Mouse (Mus musculus) frontal cortex, postnatal 36 days (tissue): Measurements from ENCODE around the gene Smarcb1.
A peak's percentile ranks its signal among the peaks of the same experiment; 100 is the strongest.

ENCODE experiments used
- DNase-seq, 2 experiments: peaks; one replicate each; pipeline ENCODE4 v3.0.0; 2022; ENCODE audit warnings: low spot score in 2 of 2

Smarcb1 gene

GRCm38 (mm10) chr10:75934991-75935390 lies 13.6 kb upstream of the Smarcb1 start:
- DNase-seq = no peak

- no peak for DNase-seq
These were observed 11.5 kb upstream of the Smarcb1 start, which contains the start of gene Chchd10 for GRCm38 (mm10) chr10:75932891-75933290. Chchd10 (plus strand) TSS chr10:75933130.

GRCm38 (mm10) chr10:75932081-75932678 lies 10.8 kb upstream of the Smarcb1 start:
- DNase-seq = no peak

- no peak for DNase-seq
These were observed 9.9 kb upstream of the Smarcb1 start for GRCm38 (mm10) chr10:75931311-75931710.

- no peak for DNase-seq
These were observed 8.9 kb upstream of the Smarcb1 start for GRCm38 (mm10) chr10:75930304-75930703.

GRCm38 (mm10) chr10:75926396-75926795 lies 5.0 kb upstream of the Smarcb1 start:
- DNase-seq = no peak

- DNase-seq = no peak
These were observed 2.9 kb upstream of the Smarcb1 start for GRCm38 (mm10) chr10:75924324-75924723.

GRCm38 (mm10) chr10:75921726-75922560 lies 526 bp upstream of the Smarcb1 start:
- DNase-seq = peak in 1 of 2 experiments; percentile 46

- no peak for DNase-seq
These were observed 2.4 kb downstream of the Smarcb1 start for GRCm38 (mm10) chr10:75919026-75919425.

GRCm38 (mm10) chr10:75916840-75917239 lies 4.6 kb downstream of the Smarcb1 start:
- no peak for DNase-seq

- DNase-seq = no peak
These were observed 5.9 kb downstream of the Smarcb1 start for GRCm38 (mm10) chr10:75915557-75915956.

- DNase-seq = no peak
These were observed 8.3 kb downstream of the Smarcb1 start for GRCm38 (mm10) chr10:75913013-75913589.

- no peak for DNase-seq
These were observed 10.7 kb downstream of the Smarcb1 start for GRCm38 (mm10) chr10:75910698-75911097.

GRCm38 (mm10) chr10:75906882-75907281 lies 14.5 kb downstream of the Smarcb1 start:
- DNase-seq = no peak

- DNase-seq = no peak
These were observed 17.0 kb downstream of the Smarcb1 start for GRCm38 (mm10) chr10:75904391-75904790.

GRCm38 (mm10) chr10:75898846-75899245 lies 22.6 kb downstream of the Smarcb1 start:
- DNase-seq = no peak

- no peak for DNase-seq
These were observed 23.3 kb downstream of the Smarcb1 start for GRCm38 (mm10) chr10:75898039-75898564.

GRCm38 (mm10) chr10:75897373-75897772 lies 24.0 kb downstream of the Smarcb1 start:
- peak; percentile 66 to 70 for DNase-seq

GRCm38 (mm10) chr10:75896208-75896607 lies 25.2 kb downstream of the Smarcb1 start:
- peak; percentile 45 to 67 for DNase-seq

- no peak for DNase-seq
These were observed 25.7 kb downstream of the Smarcb1 start for GRCm38 (mm10) chr10:75895730-75896129.

- DNase-seq = no peak
These were observed 26.8 kb downstream of the Smarcb1 start for GRCm38 (mm10) chr10:75894601-75895000.

- peak; percentile 96 to 97 for DNase-seq
These were observed 28.2 kb downstream of the Smarcb1 start, which contains the start of gene Derl3 for GRCm38 (mm10) chr10:75893089-75893750. Derl3 (plus strand) TSS chr10:75893413.
